Mouse (Mus musculus) G1E (cell line): Measurements from ENCODE around the gene Zc3h10. TPM values are rescaled to one million over a fixed set of nuclear protein-coding genes. Genes with fewer than 3 reads are reported as not detected.
A peak's percentile ranks its signal among the peaks of the same experiment; 100 is the strongest.

Experiments
- ATAC-seq: 2 replicates; pipeline ENCODE4 v1.8.0; 2016; ENCODE audit warnings: mild to moderate bottlenecking; ENCODE audit not compliant: insufficient number of reproducible peaks, poor library complexity, low FRiP score, severe bottlenecking; ENCODE audit errors: extremely low read depth
- DNase-seq: peaks from one replicate; pipeline ENCODE4 v3.0.0; 2012; ENCODE audit warnings: low spot score
- H3K27me3 ChIP-seq: 2 replicates; pipeline ENCODE4 v1.6.1; 2012; ENCODE audit warnings: mild to moderate bottlenecking, low read length, inconsistent platforms; ENCODE audit not compliant: insufficient read depth
- H3K36me3 ChIP-seq: replicated peaks from 2 replicates; pipeline ENCODE3; 2012; ENCODE audit warnings: mild to moderate bottlenecking, inconsistent platforms
- H3K4me1 ChIP-seq: 2 replicates; pipeline ENCODE4 v1.6.1; 2012; ENCODE audit warnings: low read depth, low read length, inconsistent platforms, mixed read lengths; ENCODE audit not compliant: insufficient read depth
- H3K4me3 ChIP-seq: 2 replicates; pipeline ENCODE4 v1.5.1; 2012; ENCODE audit warnings: low read depth, mild to moderate bottlenecking, inconsistent platforms, low read length, moderate library complexity, mixed read lengths
- H3K9me3 ChIP-seq: replicated peaks from 2 replicates; pipeline ENCODE4 v1.6.1; 2012; ENCODE audit warnings: inconsistent platforms
- CTCF ChIP-seq: IDR thresholded peaks from 2 replicates; pipeline ENCODE4 v1.5.1; 2012; ENCODE audit warnings: low read depth, low read length, inconsistent platforms, mixed read lengths
- GATA1 ChIP-seq: IDR thresholded peaks from 2 replicates; pipeline ENCODE4 v1.6.1; 2012; ENCODE audit warnings: borderline replicate concordance, low read length, inconsistent platforms, mixed read lengths
- GATA2 ChIP-seq: IDR thresholded peaks from 2 replicates; pipeline ENCODE4 v1.6.1; 2012; ENCODE audit warnings: low read depth, low read length, inconsistent platforms, borderline replicate concordance
- POLR2AphosphoS5 ChIP-seq: IDR thresholded peaks from 2 replicates; pipeline ENCODE4 v1.6.1; 2012; ENCODE audit warnings: low read depth, low read length, inconsistent platforms; ENCODE audit not compliant: insufficient replicate concordance
- TAL1 ChIP-seq: conservative IDR thresholded peaks from 2 replicates; pipeline ENCODE4 v1.6.1; 2012; ENCODE audit warnings: low read depth, low read length, inconsistent platforms, mixed read lengths
- polyA plus RNA-seq: library from polyadenylated mRNA; stranded (reverse); fragments of >175 nt; gene quantifications from 2 replicates; pipeline ENCODE4 v1.2.3, GENCODE M21; 2012
- total RNA-seq, 2 experiments: library from RNA; stranded (forward) in 1 of 2; stranded (reverse) in 1 of 2; fragments of 200-1000 nt in 1 of 2; fragments of >200 nt in 1 of 2; fragmentation: Nextera tagmentation in 1 of 2; gene quantifications; 2 replicates each; pipeline ENCODE4 v1.2.3; 2014 to 2017

The Zc3h10 gene
- total and polyA plus RNA-seq, 3 experiments, result 7.2 to 21.1 (median 12.0) TPM

- Histone ChIP-seq H3K27me3 (peaks cover 5% of the 10 kb centered on the region; the same call in 1 of the 2 replicates), H3K4me1 (peaks cover 35% of the 10 kb centered on the region), H3K9me3 (no peaks in the 10 kb centered on the region), H3K36me3 (peaks cover 32% of the 10 kb centered on the region), H3K4me3 (peak within 1 kb of the TSS; percentile 91)
- DNase-seq (peak; percentile 89), ATAC-seq (peak; percentile 93)
- TF ChIP-seq GATA2, result no peak
- no peak for TF ChIP-seq POLR2AphosphoS5
- no peak for TF ChIP-seq GATA1
- no peak for TF ChIP-seq TAL1
- TF ChIP-seq CTCF, result no peak
Measured at GRCm38 (mm10) chr10:128525671-128526308, 21.8 kb downstream of the Zc3h10 start, which contains the start of gene Esyt1. TSS of gene Esyt1 (minus strand) at chr10:128525871.

GRCm38 (mm10) chr10:128524732-128525662 is 22.6 kb downstream of the Zc3h10 start:
- TF ChIP-seq TAL1, result no peak
- H3K36me3 ChIP-seq, result peaks cover 40% of the 10 kb centered on the region
- peak; percentile 50 for DNase-seq

GRCm38 (mm10) chr10:128524111-128524731 is 23.4 kb downstream of the Zc3h10 start:
- Histone ChIP-seq H3K9me3 (no peaks in the 10 kb centered on the region), H3K4me3 (peak overlapping the region; percentile 91), H3K36me3 (peaks cover 48% of the 10 kb centered on the region), H3K4me1 (peaks cover 39% of the 10 kb centered on the region), H3K27me3 (no peaks in the 10 kb centered on the region)
- no peak for ATAC-seq
- TF ChIP-seq TAL1 (no peak), GATA1 (no peak), GATA2 (no peak)
- no peak for DNase-seq

More at GRCm38 (mm10) chr10:128524732-128525662, 22.6 kb downstream of the Zc3h10 start:
- H3K4me3 ChIP-seq, result peak overlapping the region; percentile 91
- no peaks in the 10 kb centered on the region for H3K9me3 ChIP-seq
- peak; percentile 5 for ATAC-seq
- H3K27me3 ChIP-seq, result no peaks in the 10 kb centered on the region
- peaks cover 35% of the 10 kb centered on the region for H3K4me1 ChIP-seq

- no peak for ATAC-seq
Measured at GRCm38 (mm10) chr10:128522351-128522750, 25.2 kb downstream of the Zc3h10 start.

GRCm38 (mm10) chr10:128520591-128520990 is 27.0 kb downstream of the Zc3h10 start:
- H3K9me3 ChIP-seq, result no peaks in the 10 kb centered on the region
- H3K36me3 ChIP-seq, result peaks cover 82% of the 10 kb centered on the region
- H3K4me1 ChIP-seq, result peaks cover 48% of the 10 kb centered on the region
- no peak for TF ChIP-seq POLR2AphosphoS5
- DNase-seq (no peak), ATAC-seq (no peak)
- no peaks in the 10 kb centered on the region for H3K27me3 ChIP-seq
- no peak overlapping the region for H3K4me3 ChIP-seq

More at GRCm38 (mm10) chr10:128522351-128522750, 25.2 kb downstream of the Zc3h10 start:
- Histone ChIP-seq H3K4me1 (peaks cover 45% of the 10 kb centered on the region), H3K36me3 (peaks cover 64% of the 10 kb centered on the region), H3K9me3 (no peaks in the 10 kb centered on the region), H3K4me3 (no peak overlapping the region), H3K27me3 (no peaks in the 10 kb centered on the region)
- DNase-seq, result no peak
- no peak for TF ChIP-seq POLR2AphosphoS5
- TF ChIP-seq GATA2, result no peak
- TF ChIP-seq CTCF, result no peak
- TF ChIP-seq TAL1, result no peak
- no peak for TF ChIP-seq GATA1

- no peak for ATAC-seq
- Histone ChIP-seq H3K4me1 (peaks cover 33% of the 10 kb centered on the region), H3K36me3 (peaks cover 91% of the 10 kb centered on the region), H3K9me3 (no peaks in the 10 kb centered on the region), H3K4me3 (no peak overlapping the region), H3K27me3 (no peaks in the 10 kb centered on the region)
- no peak for DNase-seq
- TF ChIP-seq GATA1, result no peak
- TF ChIP-seq CTCF, result peak; percentile 27; the same call in 1 of the 2 replicates
Measured at GRCm38 (mm10) chr10:128518833-128519232, 28.7 kb downstream of the Zc3h10 start.
